Mouse (Mus musculus) C2C12 (cell line): Measurements from ENCODE around the gene Fnbp1. TPM values are rescaled to one million over a fixed set of nuclear protein-coding genes. Genes with fewer than 3 reads are reported as not detected.
A peak's percentile ranks its signal among the peaks of the same experiment; 100 is the strongest.

Experiments used
- H3K27me3 ChIP-seq: one replicate; pipeline ENCODE4 v1.6.1; 2011; ENCODE audit not compliant: control insufficient read depth, insufficient read depth, insufficient read length
- H3K36me3 ChIP-seq: one replicate; pipeline ENCODE4 v1.6.1; 2011; ENCODE audit not compliant: control insufficient read depth, insufficient read depth
- H3K4me3 ChIP-seq: one replicate; pipeline ENCODE4 v1.5.1; 2011; ENCODE audit warnings: mild to moderate bottlenecking, control low read depth; ENCODE audit not compliant: poor library complexity, insufficient read depth, severe bottlenecking
- H3K79me2 ChIP-seq: one replicate; pipeline ENCODE4 v1.6.1; 2011; ENCODE audit not compliant: control insufficient read depth, insufficient read depth
- H3K79me3 ChIP-seq: one replicate; pipeline ENCODE4 v1.6.1; 2011; ENCODE audit warnings: low read depth, control low read depth
- H3ac ChIP-seq: one replicate; pipeline ENCODE3; 2011; ENCODE audit warnings: low read depth; ENCODE audit not compliant: control insufficient read depth, insufficient read length
- CEBPB ChIP-seq: IDR thresholded peaks from one replicate; pipeline ENCODE4 v1.6.1; 2011; ENCODE audit warnings: low read depth, mild to moderate bottlenecking, control low read depth, moderate library complexity
- CTCF ChIP-seq: IDR thresholded peaks from one replicate; pipeline ENCODE4 v1.5.1; 2011; ENCODE audit not compliant: control insufficient read depth, insufficient read depth, insufficient read length
- FOSL1 ChIP-seq: IDR thresholded peaks from one replicate; pipeline ENCODE4 v1.8.0; 2011; ENCODE audit warnings: mild to moderate bottlenecking, low read length; ENCODE audit not compliant: poor library complexity, insufficient read depth, severe bottlenecking
- MAX ChIP-seq: IDR thresholded peaks from one replicate; pipeline ENCODE4 v1.6.1; 2011; ENCODE audit warnings: mild to moderate bottlenecking, control low read depth
- MYOD1 ChIP-seq: IDR thresholded peaks from one replicate; pipeline ENCODE4 v1.6.1; 2011; ENCODE audit warnings: low read depth; ENCODE audit not compliant: control insufficient read depth, insufficient read length
- MYOG ChIP-seq: IDR thresholded peaks from one replicate; pipeline ENCODE4 v1.6.1; 2011; ENCODE audit not compliant: control insufficient read depth, insufficient read length; ENCODE audit errors: extremely low read depth
- USF1 ChIP-seq: IDR thresholded peaks from one replicate; pipeline ENCODE4 v1.6.1; 2011; ENCODE audit warnings: low read depth, mild to moderate bottlenecking, control low read depth, moderate library complexity
- long read RNA-seq, 2 experiments: library from polyadenylated mRNA; unstranded; transcript quantifications; one replicate each; pipeline ENCODE4 v2.0.0; 2019 to 2020
- polyA plus RNA-seq: library from polyadenylated mRNA; unstranded; fragments of >200 nt; fragmentation: generic; extraction: Trizol; gene quantifications from one replicate; pipeline ENCODE4 v1.2.1, GENCODE M21; 2012; ENCODE audit warnings: missing spikeins

The Fnbp1 gene
- polyA plus RNA-seq: 13.5 TPM
- long read RNA-seq, experiment 1, partial matches to known transcripts: 0 of 10 reads
- long read RNA-seq, experiment 1, other reads (novel, unspliced or antisense): 10 of 10 reads
- long read RNA-seq, experiment 2, partial matches to known transcripts: 1 of 20 reads
- long read RNA-seq, experiment 2, other reads (novel, unspliced or antisense): 15 of 20 reads

- no peaks in the 10 kb centered on the region for H3K27me3 ChIP-seq
- peak within 1 kb of the TSS; percentile 56 for H3K4me3 ChIP-seq
- no peak for TF ChIP-seq MYOD1
- no peak for TF ChIP-seq CTCF
- TF ChIP-seq CEBPB: no peak
- no peaks in the 10 kb centered on the region for H3K36me3 ChIP-seq
- peaks cover 42% of the 10 kb centered on the region for H3K79me2 ChIP-seq
- peaks cover 12% of the 10 kb centered on the region for H3K79me3 ChIP-seq
- H3ac ChIP-seq: peak within 1 kb of the TSS; percentile 91
Observed at GRCm38 (mm10) chr2:31141867-31142454, at the start of gene Fnbp1. Fnbp1 (minus strand) TSS chr2:31142008.

- TF ChIP-seq CEBPB: no peak
- TF ChIP-seq MYOG: no peak
- no peak for TF ChIP-seq USF1
- no peak for TF ChIP-seq MAX
- TF ChIP-seq FOSL1: no peak
- TF ChIP-seq CTCF: no peak
- TF ChIP-seq MYOD1: no peak
- Histone ChIP-seq H3K36me3 (peaks cover 65% of the 10 kb centered on the region), H3ac (no peak overlapping the region), H3K79me2 (no peaks in the 10 kb centered on the region), H3K79me3 (no peaks in the 10 kb centered on the region), H3K4me3 (no peak overlapping the region), H3K27me3 (no peaks in the 10 kb centered on the region)
Observed at GRCm38 (mm10) chr2:31189654-31190053, 47.8 kb upstream of the Fnbp1 start.

DNA sequence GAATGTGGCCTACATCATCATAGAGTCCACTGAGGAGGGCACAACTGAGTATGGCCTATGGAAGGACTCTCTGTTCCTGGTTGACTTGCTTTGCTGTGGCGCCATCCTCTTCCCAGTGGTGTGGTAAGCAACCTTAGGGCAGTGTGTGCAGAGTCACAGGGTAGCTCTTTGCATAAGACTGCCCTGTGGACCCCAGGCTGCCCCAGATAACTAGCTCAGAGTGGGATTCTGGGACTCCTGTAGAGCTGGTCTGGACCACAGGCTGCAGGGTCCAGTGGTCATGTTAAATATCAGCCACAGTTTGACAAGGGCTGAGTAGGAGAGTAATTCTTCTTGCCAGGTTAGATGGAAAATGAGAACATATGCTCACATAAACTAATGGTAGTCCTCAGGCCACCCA lies 46.9 kb upstream of the Fnbp1 start:
- Histone ChIP-seq H3K36me3 (peaks cover 68% of the 10 kb centered on the region), H3K27me3 (no peaks in the 10 kb centered on the region), H3ac (no peak overlapping the region), H3K79me3 (no peaks in the 10 kb centered on the region), H3K4me3 (no peak overlapping the region), H3K79me2 (no peaks in the 10 kb centered on the region)
- no peak for TF ChIP-seq MYOG

DNA sequence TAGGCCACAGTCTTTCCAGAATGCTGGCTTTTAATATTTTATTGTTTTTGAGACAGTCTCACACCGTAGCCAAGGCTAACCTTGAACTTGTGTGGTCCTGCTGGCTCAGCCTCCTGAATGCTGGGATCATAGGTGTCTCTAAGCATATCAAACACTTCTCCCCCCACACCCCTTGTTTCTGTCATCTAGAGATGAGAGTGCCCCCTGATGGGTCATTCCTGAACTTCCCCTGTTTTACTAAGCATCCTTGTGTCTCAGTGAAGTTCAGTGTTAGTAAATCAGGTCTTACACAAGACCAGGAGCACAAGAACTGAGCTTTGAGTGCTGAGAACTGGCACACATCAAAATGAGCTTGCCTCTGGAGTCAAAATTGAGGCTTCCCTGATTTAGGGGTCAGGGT lies 42.0 kb upstream of the Fnbp1 start:
- H3K79me3 ChIP-seq: no peaks in the 10 kb centered on the region
- H3K36me3 ChIP-seq: peaks cover 83% of the 10 kb centered on the region
- TF ChIP-seq CTCF (no peak), MAX (no peak)
- H3K4me3 ChIP-seq: no peak overlapping the region
- no peak overlapping the region for H3ac ChIP-seq
- no peaks in the 10 kb centered on the region for H3K27me3 ChIP-seq
- no peaks in the 10 kb centered on the region for H3K79me2 ChIP-seq

GRCm38 (mm10) chr2:31182786-31183330 lies 41.0 kb upstream of the Fnbp1 start:
- no peaks in the 10 kb centered on the region for H3K79me2 ChIP-seq
- H3K27me3 ChIP-seq: no peaks in the 10 kb centered on the region
- no peak overlapping the region for H3K4me3 ChIP-seq
- peaks cover 84% of the 10 kb centered on the region for H3K36me3 ChIP-seq
- no peaks in the 10 kb centered on the region for H3K79me3 ChIP-seq
- H3ac ChIP-seq: no peak overlapping the region
- no peak for TF ChIP-seq MAX
- TF ChIP-seq CEBPB: no peak
- TF ChIP-seq MYOD1: no peak
- TF ChIP-seq MYOG: no peak
- TF ChIP-seq USF1: no peak
- no peak for TF ChIP-seq FOSL1
- TF ChIP-seq CTCF: no peak

GRCm38 (mm10) chr2:31180081-31180551 lies 38.3 kb upstream of the Fnbp1 start:
- Histone ChIP-seq H3K79me3 (no peaks in the 10 kb centered on the region), H3K36me3 (peaks cover 82% of the 10 kb centered on the region), H3K27me3 (no peaks in the 10 kb centered on the region), H3K4me3 (no peak overlapping the region), H3K79me2 (no peaks in the 10 kb centered on the region), H3ac (no peak overlapping the region)
- TF ChIP-seq MYOD1 (no peak), CTCF (no peak), MAX (no peak), CEBPB (no peak), FOSL1 (no peak), USF1 (no peak), MYOG (no peak)
